Mouse (Mus musculus) urinary bladder, adult 18-20 months (tissue): Measurements from ENCODE around the gene Vwa1.
"Not testable (repeated sequence)": the region's sequence is repeated elsewhere in the genome, so short reads cannot be mapped to it uniquely, and the experiment has no call there.

Experiments
- DNase-seq, 2 experiments: peaks; one replicate each; pipeline ENCODE4 v3.0.0; 2022; ENCODE audit warnings: low spot score in 2 of 2, mixed read lengths in 2 of 2

Gene Vwa1

DNA sequence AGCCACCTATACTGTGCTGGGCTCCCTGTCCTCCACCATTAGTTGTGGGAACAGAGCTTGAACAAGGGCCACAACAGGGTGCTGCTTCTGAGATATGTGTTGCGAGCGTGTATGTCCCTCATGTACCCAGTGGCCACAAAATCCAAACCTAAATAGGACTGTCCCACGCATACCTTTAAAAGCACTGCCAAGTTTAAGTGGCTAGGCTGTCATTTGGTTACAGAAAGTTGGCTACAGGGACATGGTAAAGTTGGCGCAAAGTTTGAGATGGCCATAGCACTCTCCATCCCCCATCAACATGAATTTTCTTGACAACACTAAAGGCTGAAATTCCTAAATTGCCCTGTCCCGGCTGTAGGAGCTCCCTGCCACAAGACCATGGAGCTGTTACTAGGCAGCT is 29.4 kb downstream of the Vwa1 start:
- DNase-seq: no peak

DNA sequence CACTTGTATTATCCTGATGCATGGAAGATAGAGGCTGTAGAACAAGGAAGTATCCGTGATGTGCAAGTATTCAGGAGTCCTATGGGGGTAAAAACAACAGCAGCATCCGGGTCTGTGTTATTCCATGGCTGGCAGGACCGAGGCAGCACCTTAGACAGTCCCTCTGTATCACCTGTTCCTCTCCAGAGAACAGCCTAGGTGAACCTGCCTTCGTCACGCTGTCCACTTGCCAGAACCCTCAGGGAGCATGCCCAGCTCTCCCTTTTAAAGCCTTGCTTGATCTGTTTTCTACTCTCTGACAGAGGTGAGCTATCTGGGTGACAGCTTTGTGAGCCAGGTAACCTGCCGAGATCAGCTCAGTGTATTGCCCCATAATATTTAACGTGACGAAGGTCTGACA is 30.0 kb downstream of the Vwa1 start:
- DNase-seq: no peak

DNA sequence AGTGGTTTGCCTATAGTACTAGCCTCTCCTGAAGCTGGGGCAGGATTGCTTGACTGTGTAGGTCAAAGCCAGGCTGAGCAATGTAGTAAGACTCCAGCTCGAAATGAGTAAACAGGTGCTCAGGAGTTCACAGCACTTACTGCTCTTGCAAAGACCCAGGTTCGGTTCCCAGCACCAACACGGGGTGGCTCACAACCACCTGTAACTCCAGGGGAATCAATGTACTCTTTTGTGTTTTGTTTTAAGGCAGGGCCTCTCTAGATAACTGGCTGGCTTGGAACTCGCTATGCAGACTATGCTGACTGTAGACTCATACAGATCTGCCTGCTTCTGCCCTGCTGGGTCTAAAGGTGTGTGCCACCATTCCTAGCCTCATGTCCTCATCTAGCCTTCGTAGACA is 31.8 kb downstream of the Vwa1 start:
- DNase-seq: no peak

DNA sequence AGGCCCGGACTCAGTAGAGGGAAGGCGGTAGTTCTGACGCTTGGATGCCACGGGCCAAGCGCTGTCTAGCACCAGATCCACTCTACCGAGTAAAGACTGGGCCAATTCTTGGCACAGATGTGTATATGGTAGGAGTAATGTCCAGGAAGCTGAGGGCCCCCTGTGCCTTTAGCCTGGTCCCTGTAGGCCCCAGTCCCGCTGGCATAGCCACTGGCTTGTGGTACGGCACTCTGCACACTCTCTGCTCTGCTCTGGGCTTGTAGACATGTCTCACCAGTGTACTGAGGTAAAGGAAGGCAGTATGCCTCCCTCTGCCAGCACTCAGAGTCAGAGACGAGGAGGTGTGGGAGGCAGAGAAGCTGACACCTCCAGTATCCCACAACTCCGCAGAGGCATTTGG is 33.8 kb downstream of the Vwa1 start:
- not testable (repeated sequence) for DNase-seq

DNA sequence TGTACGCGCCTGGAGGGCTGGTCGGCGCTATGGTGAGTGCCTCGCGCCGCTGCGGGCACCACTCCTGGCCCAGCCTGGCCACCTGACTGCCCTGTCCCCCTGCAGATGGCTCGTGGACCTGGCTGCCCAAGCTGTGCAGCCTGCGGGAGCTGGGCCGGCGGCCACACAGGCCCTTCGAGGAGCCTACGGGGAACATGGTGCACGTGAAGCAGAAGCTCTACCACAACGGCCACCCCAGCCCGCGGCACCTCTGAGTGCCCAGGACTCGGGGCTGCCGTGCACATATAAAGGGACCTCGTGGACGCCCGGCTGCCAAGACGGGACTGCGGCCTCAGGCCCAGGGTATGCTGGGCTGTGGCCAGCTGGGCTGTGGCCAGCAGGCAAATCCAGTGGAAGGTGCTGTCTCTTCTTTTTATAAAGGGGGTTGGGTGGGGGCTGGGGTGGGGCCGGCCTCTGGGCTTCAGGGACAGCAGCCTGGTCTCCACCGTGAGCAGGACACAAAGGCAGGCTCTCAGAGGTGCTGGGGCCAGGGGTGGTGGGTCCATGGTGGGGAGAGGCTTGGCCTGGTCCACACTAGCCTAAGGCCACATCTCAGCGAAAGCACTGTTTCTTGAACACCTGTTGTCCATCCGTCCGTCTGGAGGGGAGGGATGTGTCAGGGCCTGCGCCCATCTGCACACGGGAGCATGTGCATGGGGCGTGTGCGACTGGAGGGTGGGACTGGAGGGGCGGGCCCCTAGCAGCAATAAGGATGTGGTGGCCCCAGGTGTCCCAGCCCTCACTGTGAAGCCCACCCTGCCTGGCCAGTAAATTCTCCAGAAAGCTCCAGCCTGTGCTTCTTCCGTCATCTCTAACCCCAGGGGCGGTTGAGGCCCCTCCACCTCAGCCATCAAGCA is 34.5 kb downstream of the Vwa1 start:
- DNase-seq: no peak

DNA sequence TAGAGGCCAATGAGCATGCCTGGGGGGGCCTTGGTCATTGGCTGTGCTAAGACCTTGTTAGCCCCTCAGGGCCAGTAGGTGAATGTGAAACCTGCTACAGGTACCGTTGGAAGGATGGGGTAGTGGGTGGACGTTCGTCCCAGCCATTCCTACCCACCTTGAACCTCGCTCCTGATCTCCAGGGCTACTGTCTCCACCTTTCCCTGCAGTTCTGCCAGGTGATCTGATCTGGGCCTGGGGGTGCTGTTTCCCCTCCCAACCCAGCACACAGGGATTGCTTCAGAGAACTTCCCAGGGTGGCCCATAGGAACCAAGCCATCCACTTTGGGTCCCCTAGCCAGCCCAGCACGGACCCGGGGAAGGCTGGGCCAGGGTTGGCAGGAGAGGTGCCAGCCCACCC is 35.3 kb downstream of the Vwa1 start:
- DNase-seq: no peak

DNA sequence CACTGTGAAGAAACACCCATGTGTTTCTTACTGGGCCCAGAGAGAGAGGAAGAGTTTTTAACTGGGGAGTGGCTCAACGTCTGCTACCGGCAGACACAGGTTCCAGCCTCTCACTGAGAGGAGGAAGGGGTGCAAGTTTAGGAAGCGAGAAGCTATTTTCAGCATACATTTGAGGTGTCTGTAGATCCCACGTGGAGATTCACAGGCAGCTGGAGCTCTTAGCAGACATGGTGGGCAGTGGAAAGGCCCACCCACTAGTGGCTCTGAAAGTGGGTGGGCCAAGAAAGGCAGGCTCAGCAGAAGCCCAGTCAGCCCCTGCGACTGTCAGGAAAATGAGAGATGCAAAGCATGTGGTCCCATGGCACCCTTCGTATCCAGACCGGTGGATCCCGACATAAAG is 36.2 kb downstream of the Vwa1 start:
- no peak for DNase-seq

DNA sequence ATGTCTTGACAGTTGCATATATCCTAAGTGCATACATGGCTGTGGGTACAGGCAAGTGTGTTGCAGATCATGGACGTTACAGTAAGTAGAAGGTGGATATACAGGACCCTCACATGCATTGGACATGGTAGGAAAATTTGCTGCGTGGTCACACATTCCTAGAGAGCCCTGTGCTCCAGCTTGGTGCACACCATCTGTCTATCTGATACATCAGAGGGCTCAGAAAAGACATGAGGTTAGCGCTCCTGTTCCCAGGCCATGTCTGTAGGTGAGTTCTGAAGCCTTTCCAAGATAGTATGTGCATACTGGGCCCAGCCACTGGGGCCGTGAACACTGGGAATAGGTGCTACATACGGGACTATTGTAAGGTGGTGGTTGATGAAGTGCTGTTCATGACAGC is 38.1 kb downstream of the Vwa1 start:
- DNase-seq: no peak

DNA sequence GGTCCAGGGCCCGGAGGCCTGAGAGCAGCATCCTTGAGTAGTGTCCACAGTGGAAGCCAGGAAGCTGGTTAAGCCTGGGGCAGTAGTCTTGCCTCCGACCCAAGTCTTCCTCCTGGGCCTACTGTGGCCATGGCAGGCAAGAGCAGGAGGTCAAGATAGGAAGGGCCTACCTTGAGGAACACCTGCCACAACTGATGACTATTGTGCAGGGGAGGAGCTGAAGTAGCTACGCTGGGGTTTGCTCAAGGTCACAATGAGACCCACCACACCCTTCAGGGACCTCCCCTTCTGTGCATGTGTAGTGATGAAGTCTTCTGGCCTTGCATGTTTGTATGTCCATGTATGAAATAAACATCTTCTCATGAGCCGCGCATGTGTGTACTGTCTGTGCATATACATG is 38.7 kb downstream of the Vwa1 start:
- DNase-seq: no peak

DNA sequence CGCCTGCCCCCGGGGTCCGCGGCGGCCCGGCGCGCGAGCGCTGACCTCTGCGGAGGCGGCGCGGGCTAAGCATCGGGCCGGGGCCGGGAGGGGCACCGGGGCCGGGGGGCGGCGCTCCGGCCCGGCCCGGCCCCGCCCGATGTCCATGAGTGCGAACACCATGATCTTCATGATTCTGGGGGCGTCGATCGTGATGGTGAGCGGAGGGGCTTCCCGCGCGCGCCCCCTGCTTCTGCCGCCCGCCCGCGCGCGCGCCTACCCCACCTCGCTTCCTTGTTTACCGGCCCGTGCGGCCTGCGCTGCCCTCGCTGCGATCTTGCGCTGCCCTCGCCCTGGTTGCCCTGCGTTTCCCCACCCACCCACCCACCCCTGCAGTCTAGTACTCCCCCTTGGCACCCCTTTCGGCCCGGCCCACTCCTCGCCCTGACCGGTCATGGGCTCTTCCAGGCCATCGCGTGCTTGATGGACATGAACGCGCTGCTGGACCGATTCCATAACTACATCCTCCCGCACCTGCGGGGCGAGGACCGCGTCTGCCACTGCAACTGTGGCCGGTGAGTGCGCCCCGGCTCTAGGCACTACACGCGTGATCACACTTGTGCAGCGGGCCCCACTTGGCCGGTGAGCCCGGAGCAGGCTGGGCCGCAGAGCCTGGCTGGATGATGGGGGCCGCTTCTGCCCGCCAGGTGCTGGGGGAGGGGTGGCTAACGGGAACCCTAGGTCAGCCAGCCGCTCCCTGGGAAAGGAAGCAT is 39.4 kb downstream of the Vwa1 start:
- peak in 1 of 2 experiments; percentile 41 for DNase-seq

DNA sequence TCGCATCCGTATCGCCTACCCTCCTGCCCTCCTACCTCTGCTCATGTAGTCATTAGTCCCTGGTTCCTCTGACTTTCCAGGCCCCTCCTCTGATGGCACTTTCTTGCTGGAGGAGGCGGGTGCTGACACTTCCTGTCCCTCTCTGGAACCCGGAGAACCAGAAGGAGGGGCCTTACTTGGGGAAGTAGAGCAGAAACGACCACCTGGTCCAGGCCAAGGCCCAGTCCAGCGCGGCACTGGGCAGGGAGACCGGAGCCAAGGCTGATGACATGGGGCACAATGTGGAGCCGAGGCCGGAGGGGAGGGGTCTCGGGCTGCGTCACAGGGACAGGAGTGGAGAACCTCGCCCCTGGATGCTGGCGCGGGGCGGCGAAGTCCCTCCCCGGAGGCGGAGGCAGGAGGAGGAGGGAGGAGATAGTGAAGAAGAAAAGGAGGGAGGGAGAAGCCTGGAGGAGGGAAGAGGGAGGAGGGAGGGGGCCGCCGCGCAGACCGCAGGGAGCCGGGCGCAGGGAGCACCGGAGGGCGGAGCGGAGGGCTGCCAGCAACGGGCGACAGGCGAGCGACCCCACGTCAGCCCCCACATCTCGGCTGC is 40.1 kb downstream of the Vwa1 start, which contains the start of gene Tmem240:
Gene Tmem240, plus strand, starts transcription at position 451 of the 592 bp plus-strand sequence.
- DNase-seq: peak; percentile 77 to 89

DNA sequence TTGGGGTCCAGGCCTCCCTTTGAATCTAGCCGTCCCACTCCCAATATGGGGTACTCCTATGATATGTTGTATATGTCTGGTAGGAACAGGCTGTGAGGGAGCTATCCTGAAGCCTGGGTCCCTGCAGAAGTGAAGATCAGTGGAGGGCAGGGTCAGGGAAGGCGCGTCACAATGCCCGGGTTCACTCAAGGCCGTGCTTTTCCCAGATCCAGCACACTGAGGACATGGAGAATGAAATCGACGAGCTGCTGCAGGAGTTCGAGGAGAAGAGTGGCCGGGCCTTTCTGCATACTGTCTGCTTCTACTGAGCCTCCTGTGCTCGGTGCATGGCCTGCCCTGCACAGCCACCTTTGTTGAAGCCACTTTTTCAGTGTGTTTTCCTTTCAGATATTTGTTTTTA is 41.2 kb downstream of the Vwa1 start:
- no peak for DNase-seq

DNA sequence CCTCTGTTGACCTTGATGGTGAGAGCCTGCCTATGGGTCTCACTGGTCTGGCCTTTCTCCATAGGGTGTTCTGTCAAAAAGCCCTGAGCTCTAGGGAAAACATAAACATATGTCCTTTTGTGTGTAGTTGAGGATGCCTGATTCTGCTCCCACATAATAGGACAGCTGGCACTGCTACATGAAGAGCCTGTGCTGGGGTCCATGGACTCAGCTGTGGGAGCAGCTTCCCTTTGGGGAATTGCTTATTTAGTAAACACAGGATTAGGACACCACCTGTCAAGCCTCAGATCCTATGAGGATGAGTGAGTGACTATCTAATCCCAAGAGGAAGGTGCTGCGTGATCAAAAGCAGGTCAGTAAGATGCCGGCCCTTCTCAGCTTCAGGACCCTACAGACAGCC is 46.5 kb downstream of the Vwa1 start:
- no peak for DNase-seq

DNA sequence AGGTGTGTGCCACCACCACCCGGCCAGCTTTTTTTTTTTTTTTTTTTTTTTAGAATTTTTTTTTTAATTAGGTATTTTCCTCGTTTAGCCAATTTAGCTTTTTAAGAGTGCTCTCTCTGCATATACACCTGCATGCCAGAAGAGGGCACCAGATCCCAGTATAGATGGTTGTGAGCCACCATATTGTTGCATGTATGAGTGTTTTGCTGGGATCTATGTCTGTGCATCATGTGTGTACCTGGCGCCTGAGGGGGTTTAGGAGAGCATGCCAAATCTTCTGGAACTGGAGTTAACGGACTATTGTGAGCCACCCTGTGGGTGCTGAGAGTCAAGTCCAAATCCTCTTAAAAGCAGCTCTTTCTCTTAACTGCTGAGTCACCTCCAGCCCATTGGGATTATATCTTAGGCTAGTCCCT is 52.8 kb downstream of the Vwa1 start:
- no peak for DNase-seq
